Mouse (Mus musculus) left cerebral cortex, adult 9 months (tissue): ENCODE measurements around the gene Rock2.

Source experiments
- DNase-seq, 2 experiments: peaks; one replicate each; pipeline ENCODE4 v3.0.0; 2022; ENCODE audit warnings: low spot score in 2 of 2

Gene Rock2

DNA sequence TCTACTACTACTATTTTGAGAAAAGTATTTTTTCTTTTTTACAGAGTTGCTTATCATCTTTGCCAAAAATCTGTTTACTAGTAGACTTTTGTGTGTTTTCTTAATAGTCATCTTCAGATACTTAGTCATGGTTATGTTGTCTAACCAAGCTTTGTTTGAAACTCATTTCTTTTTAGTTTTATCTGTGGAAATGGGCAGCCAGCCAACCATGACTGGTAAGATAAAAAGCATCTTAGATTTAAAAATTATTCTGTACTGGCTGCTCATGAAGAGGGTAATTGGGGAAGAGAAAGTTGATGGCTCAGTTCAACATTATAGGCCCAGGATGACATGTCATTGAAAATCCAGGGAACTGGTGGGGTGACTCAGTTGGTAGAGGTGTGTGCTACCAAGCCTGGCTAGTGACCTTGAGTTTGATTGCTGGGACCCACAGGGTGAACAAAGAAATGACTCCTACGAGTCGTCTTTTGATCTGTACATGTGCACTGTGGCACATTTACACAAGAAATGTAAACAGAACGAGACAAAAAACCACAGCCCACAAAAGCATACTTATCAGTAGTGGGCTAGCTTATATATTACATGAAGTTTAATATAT lies 6.0 kb downstream of the Rock2 start:
- no peak for DNase-seq

DNA sequence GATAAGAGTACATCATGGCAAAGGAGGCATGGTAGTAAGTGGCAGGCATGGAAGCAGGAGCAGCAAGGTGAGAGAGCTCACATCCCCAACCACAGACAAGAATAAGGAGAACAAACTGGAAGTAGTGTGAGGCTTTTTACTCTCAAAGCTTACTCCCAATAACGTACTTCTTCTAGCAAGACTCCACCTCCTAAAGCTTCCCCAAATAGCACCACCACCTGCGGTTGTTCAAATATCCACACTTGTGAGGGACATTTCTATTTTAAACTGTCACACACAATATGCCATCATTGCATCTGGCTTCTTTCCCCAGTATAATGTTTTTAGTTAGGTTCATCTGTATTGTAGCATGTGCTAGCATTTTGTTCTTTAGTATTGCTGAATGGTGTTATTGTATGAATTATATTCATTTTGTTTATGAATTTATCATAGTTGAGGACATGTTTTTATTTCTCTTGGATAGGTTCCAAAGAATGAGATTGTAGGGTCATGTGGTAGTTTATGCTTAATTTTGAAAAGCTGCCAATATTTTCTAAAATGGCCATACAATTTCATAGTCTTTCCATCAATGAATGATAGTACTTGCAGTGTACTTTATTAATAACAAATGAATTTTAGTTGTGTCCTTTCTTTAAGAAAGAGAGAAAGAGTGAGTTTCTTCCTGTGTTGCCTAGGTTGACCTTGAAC lies 9.4 kb downstream of the Rock2 start:
- peak in 1 of 2 experiments; percentile 41 for DNase-seq

DNA sequence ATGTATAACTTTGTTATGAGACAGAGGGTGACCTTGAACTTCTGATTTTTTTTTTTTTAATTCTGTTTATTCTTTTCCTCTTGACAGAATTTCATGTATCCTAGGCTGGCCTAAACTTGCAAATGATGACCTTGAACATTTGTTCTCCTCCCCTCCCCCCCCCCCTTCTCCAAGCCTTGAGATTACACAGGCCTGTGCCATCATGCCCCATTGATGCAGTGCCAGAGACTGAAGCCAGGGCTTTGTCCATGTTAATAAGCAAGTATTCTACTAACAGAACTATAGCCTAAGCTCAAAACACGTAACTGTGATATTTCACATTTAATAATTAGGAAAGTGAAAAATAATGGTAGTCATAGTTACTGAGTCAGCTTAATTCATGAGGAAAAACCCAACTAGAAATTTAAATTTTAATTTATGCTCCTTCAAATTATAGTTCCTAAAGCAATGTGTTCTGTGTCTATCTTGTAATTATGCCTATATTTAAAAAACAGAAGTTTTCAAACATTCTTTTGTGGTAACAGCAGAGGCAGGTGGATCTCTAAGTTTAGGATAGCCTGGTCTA lies 12.7 kb downstream of the Rock2 start:
- DNase-seq: no peak

DNA sequence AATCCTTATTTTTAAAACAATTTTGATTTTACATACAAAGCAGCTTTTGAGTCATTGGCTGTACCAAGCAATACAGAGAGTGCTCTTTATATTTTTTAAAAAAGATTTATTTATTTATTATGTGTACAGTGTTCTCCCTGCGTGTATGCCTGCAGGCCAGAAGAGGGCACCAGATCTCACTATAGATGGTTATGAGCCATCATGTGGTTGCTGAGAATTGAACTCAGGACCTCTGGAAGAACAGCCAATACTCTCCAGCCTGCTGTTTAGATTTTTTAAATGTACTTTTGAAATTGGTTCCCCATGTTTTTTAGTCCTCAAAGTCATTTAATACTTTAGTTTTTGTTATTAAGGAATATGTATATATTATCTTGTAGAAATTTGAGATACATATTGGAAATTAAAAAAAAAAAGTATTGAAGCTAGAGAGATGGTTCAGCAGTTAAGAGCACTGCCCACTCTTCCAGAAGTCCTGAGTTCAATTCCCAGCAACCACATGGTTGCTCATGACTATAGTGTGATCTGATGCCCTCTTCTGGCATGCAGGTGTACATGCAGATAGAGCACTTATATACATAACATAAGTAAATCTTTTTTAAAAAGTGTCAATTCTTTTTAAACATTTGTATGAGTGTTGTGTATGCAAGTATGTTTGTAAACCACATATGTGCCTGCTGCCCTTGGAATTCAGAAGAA lies 13.4 kb downstream of the Rock2 start:
- DNase-seq: no peak

DNA sequence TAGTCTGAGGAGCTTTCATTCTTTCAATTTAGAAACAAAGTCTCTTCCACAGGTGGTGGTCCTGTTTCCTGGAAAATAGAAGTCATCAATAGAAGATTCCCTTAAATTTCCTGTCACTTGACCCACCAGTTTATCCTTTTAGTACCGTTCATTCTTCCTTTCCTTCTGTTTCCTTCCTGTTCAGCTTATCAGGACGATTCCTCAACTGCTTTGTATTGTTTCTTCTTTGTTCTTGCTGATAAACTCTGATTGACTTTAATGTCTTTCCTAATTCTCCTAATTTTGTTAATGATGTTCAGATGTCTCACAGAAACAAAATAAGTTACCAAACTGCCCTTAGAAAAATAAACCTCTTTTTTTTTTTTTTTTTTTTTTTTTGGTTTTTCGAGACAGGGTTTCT lies 16.8 kb downstream of the Rock2 start:
- DNase-seq: no peak

DNA sequence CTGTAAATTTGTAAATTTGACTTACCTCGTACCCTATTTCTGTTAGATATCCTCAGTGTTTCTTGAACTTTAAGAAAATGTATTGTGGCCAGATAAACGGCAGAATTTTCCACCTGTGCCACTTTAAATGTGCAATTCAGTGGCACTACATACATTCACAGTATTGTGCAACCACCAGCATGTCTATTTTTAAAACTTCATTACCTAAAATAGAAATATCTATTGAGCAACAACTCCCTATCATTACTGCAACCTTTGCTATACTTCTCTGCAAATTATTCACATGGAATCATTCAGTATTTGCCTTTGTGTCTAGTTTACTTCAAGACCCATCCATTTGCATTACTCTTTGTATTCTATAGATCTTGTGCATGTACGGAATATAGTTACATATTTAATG lies 17.9 kb downstream of the Rock2 start:
- DNase-seq: no peak

DNA sequence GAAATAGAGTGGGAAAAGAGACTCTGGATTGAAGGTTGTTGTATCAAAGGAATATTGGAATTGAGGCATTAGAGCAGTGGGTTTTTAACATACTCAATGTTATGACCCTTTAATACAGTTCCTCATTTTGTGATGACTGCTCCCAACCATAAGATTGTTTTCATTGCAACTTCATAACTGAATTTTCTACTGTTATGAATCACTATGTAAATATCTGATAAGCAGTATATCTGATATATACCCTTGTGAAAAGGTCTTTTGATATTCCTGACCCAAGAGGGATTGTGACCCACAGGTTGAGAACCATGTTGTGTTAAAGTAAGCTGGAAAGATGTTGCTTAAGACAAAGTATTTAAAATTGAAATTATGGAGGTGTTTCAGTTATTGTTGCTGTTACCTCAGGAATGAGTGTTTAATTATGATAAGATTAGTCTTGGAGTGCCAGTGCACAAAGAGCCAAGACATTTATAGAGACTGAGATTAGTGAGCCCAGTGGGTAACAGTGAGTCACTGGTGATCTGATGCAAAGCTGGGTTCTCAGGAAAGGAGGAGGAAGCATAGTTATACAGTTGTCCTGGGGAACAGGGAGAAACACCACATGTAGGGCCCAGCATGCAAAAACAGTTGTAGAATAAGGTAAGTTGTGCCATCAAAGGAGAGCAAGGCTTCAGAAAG lies 25.6 kb downstream of the Rock2 start:
- no peak for DNase-seq

DNA sequence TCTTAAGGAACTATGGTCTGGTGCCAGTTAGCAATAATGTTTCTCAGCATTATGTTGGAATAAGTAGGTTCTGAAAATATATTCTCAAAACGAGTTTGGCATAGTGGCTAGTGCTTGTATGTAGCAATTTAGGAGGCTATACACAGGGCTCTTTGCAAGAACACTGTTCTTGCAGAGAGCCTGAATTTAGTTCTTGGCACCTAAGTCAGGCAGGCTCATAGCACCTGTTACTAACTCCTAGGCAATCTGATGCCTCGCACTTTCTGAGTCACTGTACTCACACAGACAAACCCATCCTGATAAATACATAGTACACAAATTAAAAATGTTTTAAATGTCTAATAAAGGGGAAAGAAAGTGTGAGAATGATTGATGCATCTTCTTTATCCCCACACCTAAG lies 33.2 kb downstream of the Rock2 start:
- DNase-seq: no peak

DNA sequence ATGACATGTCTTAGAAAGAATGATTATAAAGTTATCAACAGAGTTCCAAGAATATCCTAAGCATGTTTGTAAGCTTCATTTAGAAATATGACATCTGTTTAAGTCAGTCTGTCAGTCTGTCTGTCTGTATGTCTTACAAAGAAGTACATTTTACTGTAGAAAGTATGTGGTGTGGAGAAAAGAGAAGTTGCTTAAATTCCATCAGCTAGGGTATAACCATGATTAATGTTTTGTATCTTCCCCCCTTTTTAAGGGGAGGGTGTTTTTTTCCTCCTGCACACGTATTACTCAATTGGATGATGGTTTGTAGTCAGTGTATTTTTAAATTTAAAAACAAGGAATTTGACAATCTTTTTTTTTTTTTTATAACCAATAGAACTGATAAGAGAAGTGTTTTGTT lies 39.7 kb downstream of the Rock2 start:
- no peak for DNase-seq

DNA sequence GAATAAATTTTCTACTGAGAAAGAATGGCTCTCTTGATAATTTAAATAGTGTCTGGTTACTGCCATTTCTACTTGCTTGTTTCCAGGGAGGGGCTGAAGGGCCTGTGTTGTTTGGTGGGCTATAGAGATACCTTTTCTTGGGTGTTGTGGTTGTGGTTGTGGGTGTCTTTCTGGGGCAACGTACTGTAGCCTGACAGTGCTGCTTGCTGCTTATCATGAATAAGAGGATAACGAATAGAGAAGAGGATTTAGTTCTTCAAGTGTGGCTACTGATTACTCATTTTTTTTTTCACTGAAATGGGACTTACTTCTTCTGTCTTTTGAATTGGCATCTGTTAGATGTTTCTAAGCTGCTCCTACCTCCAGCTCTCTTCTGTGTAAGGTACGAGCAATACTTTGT lies 47.3 kb downstream of the Rock2 start:
- DNase-seq: no peak

DNA sequence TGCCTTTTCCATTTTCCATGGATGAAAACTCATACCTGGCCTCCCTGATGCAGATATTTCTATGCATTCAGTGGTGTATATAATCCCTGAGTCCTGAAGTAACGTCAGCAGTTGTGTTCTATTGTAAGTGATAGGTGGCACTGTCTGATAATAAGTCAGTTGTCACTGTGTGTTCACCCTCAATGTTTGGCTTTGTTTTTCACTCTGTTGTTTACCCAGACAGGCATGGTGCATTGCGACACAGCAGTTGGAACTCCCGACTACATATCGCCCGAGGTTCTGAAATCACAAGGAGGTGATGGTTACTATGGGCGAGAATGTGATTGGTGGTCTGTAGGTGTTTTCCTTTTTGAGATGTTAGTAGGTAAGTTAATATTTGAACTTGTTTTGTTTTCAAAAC lies 53.5 kb downstream of the Rock2 start:
- no peak for DNase-seq

DNA sequence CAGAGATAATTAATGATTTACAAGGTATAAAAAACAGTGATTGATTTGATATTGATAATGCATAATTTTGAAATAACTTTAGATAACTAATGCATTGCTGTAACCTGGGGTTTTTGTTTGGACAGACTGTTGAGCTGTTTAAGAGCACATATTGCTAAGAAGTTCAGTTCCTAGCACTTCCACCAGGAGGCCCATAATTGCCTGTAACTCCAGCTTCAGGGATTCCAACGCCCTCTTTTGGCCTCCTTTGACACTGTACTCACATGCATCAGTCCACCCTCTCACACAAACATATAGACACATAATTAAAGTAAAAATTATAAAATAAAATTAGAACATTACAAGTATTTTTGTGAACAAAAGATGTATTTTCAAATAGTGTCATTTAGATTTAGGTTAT lies 64.2 kb downstream of the Rock2 start:
- DNase-seq: no peak

DNA sequence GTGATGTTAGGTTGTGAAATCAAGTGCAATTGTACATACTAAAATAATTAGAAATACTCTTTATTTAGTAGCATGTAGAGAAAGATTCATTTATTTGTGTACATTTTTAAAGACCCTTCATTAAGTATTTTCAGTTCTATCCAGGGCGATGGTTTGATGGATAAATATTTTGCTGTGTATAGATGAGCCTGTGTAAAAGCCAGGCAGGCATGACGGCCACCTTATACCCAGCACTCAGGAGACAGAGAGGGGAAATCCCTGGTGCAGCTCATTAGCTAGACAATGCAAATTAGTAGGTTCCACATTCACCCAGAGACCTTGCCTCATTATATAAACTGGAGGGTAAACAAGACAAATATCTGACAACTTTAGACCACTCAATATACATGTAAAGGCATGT lies 68.7 kb downstream of the Rock2 start:
- DNase-seq: no peak

DNA sequence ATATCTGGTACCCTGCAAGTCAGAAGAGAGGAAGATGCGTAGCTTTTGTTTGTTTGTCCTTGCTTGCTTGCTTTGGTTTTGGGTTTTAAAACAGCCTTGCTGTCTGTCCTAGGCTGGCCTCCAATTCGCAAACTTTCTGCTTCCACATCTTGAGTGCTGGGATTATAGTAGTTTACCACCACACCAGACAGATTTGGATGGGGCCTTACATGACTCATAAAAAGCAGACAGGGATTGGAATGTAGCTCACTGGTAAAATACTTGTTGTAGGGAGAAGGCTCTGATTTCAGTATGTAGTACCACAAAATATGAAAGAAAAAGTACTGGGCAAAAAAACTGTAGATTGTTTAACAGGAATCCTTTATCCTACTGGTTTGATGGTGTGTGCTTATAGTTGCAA lies 72.1 kb downstream of the Rock2 start:
- no peak for DNase-seq

DNA sequence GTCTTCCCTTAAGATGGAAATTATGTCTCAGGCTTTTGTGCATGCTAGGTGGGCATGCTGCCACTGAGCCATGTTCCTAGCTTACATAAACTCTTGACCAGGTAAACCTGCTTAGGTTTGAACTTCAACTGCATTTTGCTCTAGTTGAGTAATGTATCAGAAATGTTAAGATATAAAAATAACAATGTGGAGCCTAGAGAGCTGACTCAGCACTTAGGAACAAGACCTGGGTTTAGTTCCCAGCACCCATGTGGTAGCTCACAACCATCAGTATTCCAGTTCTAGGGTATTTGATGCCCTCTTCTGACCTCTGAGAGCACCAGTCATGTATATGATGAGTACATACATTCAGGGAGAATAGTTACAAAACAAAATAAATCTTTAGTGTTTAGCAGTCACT lies 82.4 kb downstream of the Rock2 start:
- DNase-seq: no peak

DNA sequence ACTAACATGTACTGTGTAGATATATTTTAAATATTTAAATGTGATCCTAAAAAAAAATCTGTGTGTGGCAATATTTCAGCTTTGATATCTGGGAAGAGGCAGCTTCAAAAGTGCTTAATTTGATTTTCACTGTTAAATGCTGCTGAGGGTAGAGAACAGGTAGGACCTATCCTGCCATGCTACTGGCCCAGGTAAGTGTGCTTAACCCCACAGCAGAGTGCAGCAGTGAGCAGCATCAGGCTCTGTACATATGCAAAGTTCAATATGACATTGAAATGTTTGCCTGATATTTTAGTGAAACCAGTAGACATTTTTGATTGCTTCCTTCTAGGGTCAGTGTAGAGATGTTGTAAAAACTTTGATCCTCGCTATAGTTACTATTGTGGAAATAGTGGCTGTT lies 91.1 kb downstream of the Rock2 start:
- no peak for DNase-seq

DNA sequence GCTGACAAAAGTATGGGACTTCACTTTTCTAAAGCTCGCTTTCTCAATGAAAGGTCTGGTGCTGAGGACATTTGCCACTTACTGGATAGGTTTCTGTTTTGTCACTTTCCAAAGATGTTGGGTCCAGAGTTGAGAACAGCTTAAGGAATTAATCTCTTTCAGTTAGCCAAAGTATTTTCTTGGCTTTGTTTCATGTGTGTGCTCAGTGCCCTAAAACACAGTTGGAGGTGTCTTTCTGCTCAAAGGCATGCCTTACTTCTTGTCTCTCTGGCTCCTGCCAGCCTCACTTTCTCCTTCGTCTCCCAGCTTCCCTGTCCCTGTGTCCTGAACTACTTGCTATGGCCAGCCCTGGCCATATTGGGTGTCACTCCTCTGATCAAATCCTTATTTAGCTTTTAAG lies 96.7 kb downstream of the Rock2 start:
- DNase-seq: no peak

DNA sequence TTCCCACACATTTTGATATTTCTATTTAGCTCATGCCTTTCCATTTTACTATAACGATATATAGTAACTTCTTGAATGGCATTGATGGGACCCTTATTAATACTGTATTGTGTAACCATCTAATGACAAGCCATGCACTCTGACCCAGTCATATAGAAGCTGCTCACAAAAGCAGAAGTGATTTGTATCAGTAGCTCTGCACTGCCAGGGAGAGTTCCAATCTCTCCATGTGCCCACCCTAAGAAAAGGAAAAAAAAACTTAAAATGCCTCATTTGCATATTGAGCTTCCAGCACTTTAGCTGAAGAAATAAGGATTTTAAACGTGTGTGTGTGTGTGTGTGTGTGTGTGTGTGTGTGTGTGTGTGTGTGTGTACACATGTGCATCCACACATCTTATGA lies 97.7 kb downstream of the Rock2 start:
- no peak for DNase-seq

DNA sequence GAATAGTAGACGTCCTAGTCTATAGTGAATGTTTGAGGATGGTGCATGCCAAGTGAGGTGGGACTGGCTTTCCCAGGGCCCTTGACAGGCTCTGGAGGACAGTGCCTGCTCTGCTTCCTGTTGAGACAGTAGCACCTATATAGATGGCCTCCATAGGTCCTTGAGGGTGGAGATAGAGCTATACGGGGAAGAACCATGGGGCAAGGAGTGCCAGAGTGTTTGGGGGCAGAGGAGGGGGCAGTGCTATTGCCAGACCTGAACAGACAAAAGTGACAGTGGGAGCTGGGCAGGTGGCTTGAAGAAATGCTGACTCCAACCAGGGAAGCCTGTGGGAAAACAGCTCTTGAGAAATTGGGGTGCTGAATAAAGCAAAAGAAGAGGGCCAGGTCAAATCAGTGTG lies 99.6 kb downstream of the Rock2 start:
- DNase-seq: no peak

DNA sequence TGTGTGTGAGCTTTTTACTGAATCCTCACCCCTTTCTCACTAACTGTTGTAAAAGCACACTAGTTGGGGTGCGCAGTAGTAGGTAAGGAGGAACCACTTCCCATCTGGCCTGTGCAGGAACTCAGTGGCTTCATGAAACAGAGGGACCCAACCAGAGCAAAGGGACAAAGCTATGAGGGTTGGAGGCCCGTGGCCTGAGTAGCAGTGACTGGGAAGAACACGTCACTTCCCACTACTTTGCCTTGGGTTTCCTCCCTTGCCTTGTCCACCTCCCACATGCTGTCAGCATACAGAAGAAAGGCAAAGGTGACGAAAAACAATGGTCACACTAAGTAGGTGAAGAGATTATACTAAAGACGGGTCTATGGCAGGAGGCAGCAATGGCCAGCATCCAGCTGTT lies 101.6 kb downstream of the Rock2 start:
- no peak for DNase-seq

DNA sequence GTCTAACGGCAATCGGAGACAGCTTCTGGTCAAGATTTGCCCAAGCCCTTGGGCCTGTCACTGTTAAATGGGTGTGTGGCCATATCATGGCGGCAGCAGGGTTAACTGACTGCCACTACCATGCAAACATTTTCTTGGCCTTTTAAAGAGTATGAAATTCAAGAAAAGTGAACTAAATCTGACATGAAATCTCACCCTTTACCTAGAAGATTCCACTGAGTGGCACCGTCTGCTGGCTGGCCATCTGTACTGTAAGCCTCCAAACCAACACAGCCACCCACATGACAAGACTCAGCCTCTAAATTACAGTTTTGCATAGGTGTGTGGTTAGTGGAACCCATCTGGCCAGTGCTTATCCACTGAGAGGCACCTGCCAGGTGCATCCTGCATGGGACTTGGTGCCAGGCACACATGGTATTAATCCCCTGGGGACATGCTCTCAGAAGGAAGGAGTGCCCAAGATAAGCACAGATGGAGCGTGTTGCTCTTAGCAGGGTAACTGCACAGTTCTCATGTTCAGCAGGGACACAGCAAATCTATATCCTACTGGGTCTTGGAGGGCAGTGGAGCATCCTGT lies 102.3 kb downstream of the Rock2 start:
- peak in 1 of 2 experiments; percentile 44 for DNase-seq

DNA sequence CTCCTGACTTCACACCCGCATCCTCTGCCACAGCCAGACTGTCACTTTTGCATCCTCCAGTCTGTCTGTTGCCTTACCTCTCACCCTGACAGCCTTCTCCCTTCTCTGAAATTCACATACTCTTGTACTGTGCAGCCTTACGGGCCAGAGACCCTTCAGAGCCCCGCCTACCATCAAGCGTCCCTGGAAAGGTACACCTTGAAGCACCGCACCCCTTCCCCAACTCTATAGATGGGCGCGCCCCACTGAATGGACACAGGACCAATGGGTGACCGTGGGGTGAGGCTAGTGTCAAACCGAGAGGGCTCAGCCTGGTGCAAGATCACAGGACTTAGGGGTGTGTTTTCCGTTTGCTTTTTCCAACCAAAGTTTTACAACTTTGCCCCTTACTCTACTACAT lies 104.5 kb downstream of the Rock2 start:
- no peak for DNase-seq
